Mouse (Mus musculus): ENCODE data around the gene Gm10061.

DNA sequence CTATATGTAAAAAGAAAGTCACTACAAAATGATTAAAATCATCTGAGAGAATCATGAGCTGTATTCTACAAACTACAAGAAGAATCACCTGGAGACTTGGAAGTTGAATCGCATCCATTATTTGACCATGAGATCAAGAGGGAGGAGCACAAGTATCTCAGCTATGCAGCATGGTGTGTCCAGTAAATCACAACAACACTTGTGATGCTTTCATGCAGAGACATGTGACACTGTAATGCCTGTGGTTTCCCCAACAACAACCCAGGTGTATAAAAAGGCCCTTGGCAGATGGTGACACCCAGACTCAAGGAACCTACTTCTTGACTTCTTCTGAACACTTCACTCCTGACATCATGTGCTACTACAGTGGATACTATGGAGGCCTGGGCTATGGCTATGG, at the start of gene Gm10061:
- TF ChIP-seq FLI1 (IDR thresholded peaks at IDR 0.05; ENCODE audit: low read length) (no peak), GATA1 (IDR thresholded peaks at IDR 0.05; ENCODE audit: borderline replicate concordance, low read length) (no peak)
